Mouse (Mus musculus) MEL (cell line): ENCODE data around the gene Wwc2. TPM values are rescaled to one million over a fixed set of nuclear protein-coding genes. Genes with fewer than 3 reads are reported as not detected.

ENCODE experiments used
- DNase-seq: peaks from one replicate; pipeline ENCODE4 v3.0.0; 2011; ENCODE audit warnings: low read depth, low spot score
- H3K27ac ChIP-seq: 2 replicates; pipeline ENCODE4 v1.5.1; 2012; ENCODE audit warnings: low read depth, mild to moderate bottlenecking, control low read depth, low read length, moderate library complexity; ENCODE audit not compliant: control insufficient read depth
- H3K27me3 ChIP-seq, 2 experiments: fragments of 150-350 bp in 1 of 2; sonication (generic) in 1 of 2; 2 replicates each; pipeline ENCODE4 v1.6.1; 2012; ENCODE audit warnings: low read length in 2 of 2, mild to moderate bottlenecking in 2 of 2, improper control_type of control experiment in 1 of 2, moderate library complexity in 1 of 2; ENCODE audit not compliant: insufficient read depth in 2 of 2, control insufficient read depth in 1 of 2
- H3K36me3 ChIP-seq, 2 experiments: 2 replicates each; pipeline ENCODE4 v1.6.1; 2012 to 2014; ENCODE audit warnings: low read length in 2 of 2, improper control_type of control experiment in 1 of 2, inconsistent platforms in 1 of 2, mild to moderate bottlenecking in 1 of 2; ENCODE audit not compliant: insufficient read depth in 2 of 2, control insufficient read depth in 1 of 2
- H3K4me1 ChIP-seq, 2 experiments: fragments of 150-350 bp in 1 of 2; sonication (generic) in 1 of 2; 2 replicates each; pipeline ENCODE4 v1.6.1; 2012; ENCODE audit warnings: low read length in 2 of 2, improper control_type of control experiment in 1 of 2, mild to moderate bottlenecking in 1 of 2; ENCODE audit not compliant: insufficient read depth in 2 of 2, control insufficient read depth in 1 of 2
- H3K4me3 ChIP-seq, 2 experiments: fragments of 150-350 bp in 1 of 2; sonication (generic) in 1 of 2; 2 replicates each; pipeline ENCODE4 v1.5.1; 2012; ENCODE audit warnings: low read depth in 2 of 2, low read length in 2 of 2, mild to moderate bottlenecking in 2 of 2, moderate library complexity in 2 of 2, control low read depth in 1 of 2, improper control_type of control experiment in 1 of 2; ENCODE audit not compliant: control insufficient read depth in 1 of 2, insufficient read depth in 1 of 2
- H3K79me2 ChIP-seq: 2 replicates; pipeline ENCODE4 v1.6.1; 2012; ENCODE audit warnings: mild to moderate bottlenecking, low read length, moderate library complexity; ENCODE audit not compliant: control insufficient read depth, poor library complexity, insufficient read depth
- H3K9ac ChIP-seq: 2 replicates; pipeline ENCODE4 v1.6.1; 2012; ENCODE audit warnings: low read depth, mild to moderate bottlenecking, control low read depth, low read length, moderate library complexity; ENCODE audit not compliant: control insufficient read depth, poor library complexity, severe bottlenecking
- H3K9me3 ChIP-seq: fragments of 150-350 bp; sonication (generic); replicated peaks from 2 replicates; pipeline ENCODE4 v1.6.1; 2012; ENCODE audit warnings: mild to moderate bottlenecking, low read length, improper control_type of control experiment, moderate library complexity; ENCODE audit not compliant: insufficient read depth
- CHD2 ChIP-seq: IDR thresholded peaks from 2 replicates; pipeline ENCODE4 v1.6.1; 2011; ENCODE audit warnings: low read length, improper control_type of control experiment
- ELF1 ChIP-seq: IDR thresholded peaks from 2 replicates; pipeline ENCODE4 v1.6.1; 2014; ENCODE audit warnings: low read depth, mild to moderate bottlenecking, inconsistent platforms, low read length, improper control_type of control experiment, moderate library complexity
- GABPA ChIP-seq: IDR thresholded peaks from 2 replicates; pipeline ENCODE4 v1.6.1; 2012; ENCODE audit warnings: low read depth, mild to moderate bottlenecking, inconsistent platforms, low read length, improper control_type of control experiment, moderate library complexity
- MXI1 ChIP-seq: IDR thresholded peaks from 2 replicates; pipeline ENCODE4 v1.6.1; 2011; ENCODE audit warnings: mild to moderate bottlenecking, low read depth, low read length, improper control_type of control experiment
- MYB ChIP-seq: IDR thresholded peaks from 2 replicates; pipeline ENCODE4 v1.6.1; 2011; ENCODE audit warnings: mild to moderate bottlenecking, low read depth, low read length, improper control_type of control experiment
- NELFE ChIP-seq: IDR thresholded peaks from 2 replicates; pipeline ENCODE4 v1.6.1; 2011; ENCODE audit warnings: low read depth, low read length, improper control_type of control experiment
- NRF1 ChIP-seq: IDR thresholded peaks from 2 replicates; pipeline ENCODE4 v1.6.1; 2014; ENCODE audit warnings: low read depth, mild to moderate bottlenecking, inconsistent platforms, low read length, improper control_type of control experiment, moderate library complexity; ENCODE audit not compliant: poor library complexity, insufficient read depth, severe bottlenecking
- POLR2AphosphoS5 ChIP-seq: IDR thresholded peaks from 2 replicates; pipeline ENCODE4 v1.6.1; 2012; ENCODE audit warnings: low read depth, borderline replicate concordance, mild to moderate bottlenecking, inconsistent platforms, low read length, moderate library complexity, mixed read lengths
- RAD21 ChIP-seq: IDR thresholded peaks from 2 replicates; pipeline ENCODE4 v1.6.1; 2011; ENCODE audit warnings: mild to moderate bottlenecking, low read depth, low read length, improper control_type of control experiment
- RCOR1 ChIP-seq: IDR thresholded peaks from 2 replicates; pipeline ENCODE4 v1.6.1; 2012; ENCODE audit warnings: low read depth, mild to moderate bottlenecking, inconsistent platforms, low read length, improper control_type of control experiment
- TAL1 ChIP-seq: IDR thresholded peaks from 2 replicates; pipeline ENCODE4 v1.6.1; 2012; ENCODE audit warnings: mild to moderate bottlenecking, inconsistent platforms, low read length, moderate library complexity, mixed read lengths
- TCF12 ChIP-seq: IDR thresholded peaks from 2 replicates; pipeline ENCODE4 v1.6.1; 2014; ENCODE audit warnings: low read depth, mild to moderate bottlenecking, inconsistent platforms, low read length, improper control_type of control experiment, moderate library complexity
- ZKSCAN1 ChIP-seq: IDR thresholded peaks from 2 replicates; pipeline ENCODE4 v1.6.1; 2012; ENCODE audit warnings: low read depth, mild to moderate bottlenecking, inconsistent platforms, low read length, improper control_type of control experiment, moderate library complexity
- ZMIZ1 ChIP-seq: IDR thresholded peaks from 2 replicates; pipeline ENCODE4 v1.6.1; 2012; ENCODE audit warnings: low read depth, mild to moderate bottlenecking, inconsistent platforms, low read length, improper control_type of control experiment, moderate library complexity
- polyA plus RNA-seq, 2 experiments: library from polyadenylated mRNA; stranded (reverse) in 1 of 2; unstranded in 1 of 2; fragments of >175 nt in 1 of 2; fragments of >200 nt in 1 of 2; gene quantifications; 2 replicates each; pipeline versions ENCODE4 v1.2.1 to v1.2.4; 2012; ENCODE audit warnings: low replicate concordance in 2 of 2, low read depth in 1 of 2; ENCODE audit not compliant: insufficient read length in 2 of 2, insufficient read depth in 1 of 2, missing spikeins in 1 of 2
- total RNA-seq: library from RNA; depleted of rRNA; stranded (reverse); fragments of 300-350 nt; gene quantifications from 2 replicates; pipeline ENCODE4 v1.2.3, GENCODE M21; 2012

Wwc2 gene
- total and polyA plus RNA-seq, 3 experiments: 7.5 to 14.8 TPM; not detected in 1

DNA sequence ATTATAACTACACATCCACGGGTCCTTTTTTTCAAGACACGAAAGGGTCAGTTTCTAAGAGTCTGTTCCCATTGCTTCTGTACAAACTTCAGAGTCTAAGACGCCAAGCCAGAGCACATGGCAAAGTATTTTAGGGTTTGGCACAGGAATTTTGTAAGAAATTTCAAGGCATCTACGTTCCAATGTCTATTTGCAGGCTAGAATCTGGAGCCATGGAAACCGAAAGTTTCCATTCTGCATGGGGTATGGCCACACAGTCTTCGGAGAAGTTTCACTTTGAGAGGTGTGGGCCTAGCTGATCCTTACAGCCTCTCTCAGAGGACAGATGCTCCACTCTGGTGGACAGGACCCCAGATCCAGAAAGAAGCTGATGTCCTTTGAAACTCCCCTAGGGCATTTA, 206.8 kb downstream of the Wwc2 start:
- DNase-seq: no peak
- no peak for TF ChIP-seq POLR2AphosphoS5
- no peak overlapping the region for H3K27ac ChIP-seq

GRCm38 (mm10) chr8:47783544-47783943, 207.2 kb downstream of the Wwc2 start:
- TF ChIP-seq MYB (no peak), TAL1 (no peak), NRF1 (no peak), RAD21 (no peak), CHD2 (no peak), ZKSCAN1 (no peak), POLR2AphosphoS5 (no peak), RCOR1 (no peak), TCF12 (no peak), ELF1 (no peak), ZMIZ1 (no peak)
- Histone ChIP-seq H3K79me2 (no peaks in the 10 kb centered on the region), H3K27me3 (0 out of 4 replicates have a peak, but pooled peaks cover 0 to 1% of the 10 kb centered on the region in 2 experiments), H3K4me3 (no peak overlapping the region), H3K9me3 (no peaks in the 10 kb centered on the region), H3K9ac (no peak overlapping the region), H3K4me1 (no peaks in the 10 kb centered on the region), H3K27ac (no peak overlapping the region), H3K36me3 (no peaks in the 10 kb centered on the region)
- no peak for DNase-seq

More for the DNA sequence above, 206.8 kb downstream of the Wwc2 start:
- Histone ChIP-seq H3K4me1 (no peaks in the 10 kb centered on the region), H3K9me3 (no peaks in the 10 kb centered on the region), H3K9ac (no peak overlapping the region), H3K27me3 (0 out of 4 replicates have a peak, but pooled peaks cover 0 to 1% of the 10 kb centered on the region in 2 experiments), H3K36me3 (no peaks in the 10 kb centered on the region), H3K4me3 (no peak overlapping the region), H3K79me2 (no peaks in the 10 kb centered on the region)

DNA sequence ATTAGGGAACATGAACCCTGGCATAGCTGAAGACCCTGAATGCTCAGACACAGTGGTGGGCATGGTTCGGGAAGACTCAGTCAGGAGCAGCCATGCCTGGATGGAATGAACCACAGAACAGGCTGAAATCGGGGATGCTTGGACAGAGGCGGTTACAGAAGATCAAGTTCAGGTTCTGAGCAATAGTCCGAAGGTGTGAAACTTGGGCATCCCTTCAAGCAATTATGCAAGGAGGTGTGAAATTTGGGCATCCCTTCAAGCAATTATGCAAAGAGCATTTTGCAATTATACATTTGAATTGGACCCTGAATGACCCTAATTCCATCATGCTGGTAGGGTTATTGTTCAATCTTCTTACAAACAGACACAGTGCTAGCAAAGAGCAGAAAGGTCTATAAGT, 208.8 kb downstream of the Wwc2 start:
- H3K27ac ChIP-seq: no peak overlapping the region
- H3K27me3 ChIP-seq: 0 out of 4 replicates have a peak, but pooled peaks cover 0 to 1% of the 10 kb centered on the region in 2 experiments
- no peak for TF ChIP-seq ZKSCAN1
- no peak for TF ChIP-seq MXI1
- no peak for TF ChIP-seq GABPA
- TF ChIP-seq NELFE: no peak
- no peak for DNase-seq
- no peaks in the 10 kb centered on the region for H3K4me1 ChIP-seq
- H3K79me2 ChIP-seq: no peaks in the 10 kb centered on the region
- H3K36me3 ChIP-seq: no peaks in the 10 kb centered on the region
- H3K9ac ChIP-seq: no peak overlapping the region
- no peaks in the 10 kb centered on the region for H3K9me3 ChIP-seq
- H3K4me3 ChIP-seq: no peak overlapping the region
